Mouse (Mus musculus) megakaryocyte, embryonic 14.5 days (primary cell): ENCODE results near the gene Kcnmb2. TPM values are rescaled to one million over a fixed set of nuclear protein-coding genes. Genes with fewer than 3 reads are reported as not detected.

ENCODE experiments used
- H3K27me3 ChIP-seq: replicated peaks from 2 replicates; pipeline ENCODE3; 2012; ENCODE audit warnings: inconsistent platforms
- H3K36me3 ChIP-seq: replicated peaks from 2 replicates; pipeline ENCODE3; 2012; ENCODE audit warnings: low read length, inconsistent platforms, mixed read lengths
- H3K4me1 ChIP-seq: 2 replicates; pipeline ENCODE4 v1.6.1; 2012; ENCODE audit warnings: inconsistent platforms
- H3K4me3 ChIP-seq: replicated peaks from 2 replicates; pipeline ENCODE3; 2012; ENCODE audit warnings: moderate library complexity, mild to moderate bottlenecking, inconsistent platforms
- H3K9me3 ChIP-seq: 2 replicates; pipeline ENCODE4 v1.6.1; 2012; ENCODE audit warnings: inconsistent platforms
- FLI1 ChIP-seq: IDR thresholded peaks from 2 replicates; pipeline ENCODE4 v1.6.1; 2012; ENCODE audit warnings: low read length, inconsistent platforms, mixed read lengths
- GATA1 ChIP-seq: IDR thresholded peaks from 3 replicates; pipeline ENCODE4 v1.6.1; 2012; ENCODE audit warnings: mixed read lengths, low read length, inconsistent platforms, borderline replicate concordance
- polyA plus RNA-seq: library from polyadenylated mRNA; stranded (reverse); fragments of >175 nt; gene quantifications from 2 replicates; pipeline ENCODE4 v1.2.3, GENCODE M21; 2012; ENCODE audit warnings: low replicate concordance; ENCODE audit not compliant: insufficient read depth

Kcnmb2 gene
- polyA plus RNA-seq, 1 experiment: not detected

GRCm38 (mm10) chr3:32121731-32122130, 219.4 kb downstream of the Kcnmb2 start:
- H3K27me3 ChIP-seq: no peaks in the 10 kb centered on the region
- H3K9me3 ChIP-seq: peaks cover 20% of the 10 kb centered on the region
- H3K4me3 ChIP-seq: no peak overlapping the region
- TF ChIP-seq FLI1: no peak
- TF ChIP-seq GATA1: no peak
- no peaks in the 10 kb centered on the region for H3K36me3 ChIP-seq
- no peaks in the 10 kb centered on the region for H3K4me1 ChIP-seq

- H3K4me1 ChIP-seq: no peaks in the 10 kb centered on the region
- H3K4me3 ChIP-seq: no peak overlapping the region
- TF ChIP-seq FLI1 (no peak), GATA1 (no peak)
- H3K9me3 ChIP-seq: 0 out of 2 replicates have a peak, but pooled peaks cover 17% of the 10 kb centered on the region
- H3K27me3 ChIP-seq: no peaks in the 10 kb centered on the region
- no peaks in the 10 kb centered on the region for H3K36me3 ChIP-seq
These were observed 223.1 kb downstream of the Kcnmb2 start for GRCm38 (mm10) chr3:32125431-32125830.

- Histone ChIP-seq H3K4me1 (no peaks in the 10 kb centered on the region), H3K36me3 (no peaks in the 10 kb centered on the region), H3K27me3 (no peaks in the 10 kb centered on the region), H3K4me3 (no peak overlapping the region), H3K9me3 (0 out of 2 replicates have a peak, but pooled peaks cover 13% of the 10 kb centered on the region)
- TF ChIP-seq GATA1 (no peak), FLI1 (no peak)
These were observed 226.1 kb downstream of the Kcnmb2 start for GRCm38 (mm10) chr3:32128391-32128790.

- H3K27me3 ChIP-seq: no peaks in the 10 kb centered on the region
- H3K4me1 ChIP-seq: no peaks in the 10 kb centered on the region
- TF ChIP-seq FLI1 (no peak), GATA1 (no peak)
- no peaks in the 10 kb centered on the region for H3K36me3 ChIP-seq
- no peak overlapping the region for H3K4me3 ChIP-seq
- H3K9me3 ChIP-seq: 0 out of 2 replicates have a peak, but pooled peaks cover 9% of the 10 kb centered on the region
These were observed 228.4 kb downstream of the Kcnmb2 start for GRCm38 (mm10) chr3:32130696-32131095.

- no peaks in the 10 kb centered on the region for H3K36me3 ChIP-seq
- H3K4me1 ChIP-seq: no peaks in the 10 kb centered on the region
- TF ChIP-seq FLI1: no peak
- peaks cover 5% of the 10 kb centered on the region; the same call in 1 of the 2 replicates for H3K9me3 ChIP-seq
- H3K27me3 ChIP-seq: no peaks in the 10 kb centered on the region
- no peak overlapping the region for H3K4me3 ChIP-seq
These were observed 230.2 kb downstream of the Kcnmb2 start for GRCm38 (mm10) chr3:32132395-32133004.

DNA sequence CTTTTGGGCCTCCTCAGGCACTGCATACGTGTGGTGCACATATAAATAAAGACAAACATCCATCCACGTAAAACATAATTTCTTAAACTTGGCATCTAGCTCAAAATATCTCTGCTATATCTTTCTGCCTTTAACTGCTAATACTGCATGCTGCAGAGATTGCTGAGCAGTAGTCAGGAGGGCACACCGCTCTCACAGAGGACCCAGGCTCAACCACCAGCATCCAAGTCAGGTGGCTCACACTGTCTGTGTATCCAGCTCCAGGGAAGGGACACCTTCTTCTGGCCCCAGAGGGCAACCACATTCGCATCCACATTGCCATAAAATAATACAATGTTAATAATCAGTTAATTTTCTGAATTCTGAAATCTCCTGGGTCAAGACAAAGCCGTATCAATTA, 241.9 kb downstream of the Kcnmb2 start:
- no peaks in the 10 kb centered on the region for H3K4me1 ChIP-seq
- no peak overlapping the region for H3K4me3 ChIP-seq
- no peak for TF ChIP-seq FLI1
- no peak for TF ChIP-seq GATA1
- H3K36me3 ChIP-seq: no peaks in the 10 kb centered on the region
- peaks cover 15% of the 10 kb centered on the region for H3K9me3 ChIP-seq
- H3K27me3 ChIP-seq: no peaks in the 10 kb centered on the region

GRCm38 (mm10) chr3:32144655-32145054, 242.3 kb downstream of the Kcnmb2 start:
- no peak for TF ChIP-seq FLI1
- no peak for TF ChIP-seq GATA1
- Histone ChIP-seq H3K4me1 (no peaks in the 10 kb centered on the region), H3K36me3 (no peaks in the 10 kb centered on the region), H3K4me3 (no peak overlapping the region), H3K27me3 (no peaks in the 10 kb centered on the region), H3K9me3 (peaks cover 15% of the 10 kb centered on the region)

DNA sequence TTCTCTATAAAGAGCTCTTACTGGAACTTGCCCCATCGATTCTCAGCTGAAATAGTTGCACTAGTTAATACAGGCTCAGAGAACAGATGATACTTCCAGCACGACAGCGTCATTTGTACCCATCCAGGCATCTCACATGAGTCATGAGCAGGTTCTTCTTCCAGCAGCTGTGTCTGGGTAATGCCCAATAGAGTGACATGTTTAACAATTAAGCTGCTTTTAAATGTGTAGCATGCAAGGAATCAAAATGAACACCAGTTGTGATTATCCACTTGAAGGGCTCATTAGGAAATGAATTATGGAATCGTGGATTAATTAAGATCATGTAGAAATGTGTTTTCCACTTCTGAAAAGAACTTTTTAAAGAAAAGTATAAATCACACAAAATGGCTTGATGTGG, 245.4 kb downstream of the Kcnmb2 start:
- Histone ChIP-seq H3K4me1 (no peaks in the 10 kb centered on the region), H3K4me3 (no peak overlapping the region)

GRCm38 (mm10) chr3:32149851-32150570, 247.7 kb downstream of the Kcnmb2 start:
- no peak overlapping the region for H3K4me3 ChIP-seq
- TF ChIP-seq FLI1 (no peak), GATA1 (no peak)
- H3K27me3 ChIP-seq: no peaks in the 10 kb centered on the region
- no peaks in the 10 kb centered on the region for H3K4me1 ChIP-seq
- peaks cover 2% of the 10 kb centered on the region; the same call in 1 of the 2 replicates for H3K9me3 ChIP-seq
- H3K36me3 ChIP-seq: no peaks in the 10 kb centered on the region

More for the DNA sequence above, 245.4 kb downstream of the Kcnmb2 start:
- Histone ChIP-seq H3K27me3 (no peaks in the 10 kb centered on the region), H3K9me3 (peaks cover 10% of the 10 kb centered on the region; the same call in 1 of the 2 replicates), H3K36me3 (no peaks in the 10 kb centered on the region)
- TF ChIP-seq FLI1: no peak
- TF ChIP-seq GATA1: no peak

- Histone ChIP-seq H3K4me3 (no peak overlapping the region), H3K9me3 (peaks cover 19% of the 10 kb centered on the region), H3K4me1 (no peaks in the 10 kb centered on the region), H3K36me3 (no peaks in the 10 kb centered on the region), H3K27me3 (no peaks in the 10 kb centered on the region)
- TF ChIP-seq GATA1 (no peak), FLI1 (no peak)
These were observed 278.2 kb downstream of the Kcnmb2 start for GRCm38 (mm10) chr3:32180519-32180918.
